Mouse (Mus musculus) embryonic fibroblast, embryonic 13.5 days (primary cell): Measurements from ENCODE around the gene Rpl19. TPM values are rescaled to one million over a fixed set of nuclear protein-coding genes. Genes with fewer than 3 reads are reported as not detected.
A peak's percentile ranks its signal among the peaks of the same experiment; 100 is the strongest.

Source experiments
- H3K27ac ChIP-seq: 2 replicates; pipeline ENCODE4 v1.5.1; 2012; ENCODE audit warnings: low read length, control low read depth, inconsistent platforms; ENCODE audit not compliant: insufficient read depth
- H3K4me1 ChIP-seq: 2 replicates; pipeline ENCODE4 v1.6.1; 2011; ENCODE audit warnings: low read length; ENCODE audit not compliant: control insufficient read depth, insufficient read depth
- H3K4me3 ChIP-seq: 2 replicates; pipeline ENCODE4 v1.5.1; 2011; ENCODE audit warnings: mild to moderate bottlenecking, control low read depth, low read length; ENCODE audit not compliant: insufficient read depth
- CTCF ChIP-seq: IDR thresholded peaks from 2 replicates; pipeline ENCODE4 v1.5.1; 2011; ENCODE audit warnings: mild to moderate bottlenecking, control low read depth, low read length, moderate library complexity, borderline replicate concordance; ENCODE audit not compliant: insufficient read depth
- POLR2A ChIP-seq: IDR thresholded peaks from 2 replicates; pipeline ENCODE4 v1.6.1; 2011; ENCODE audit warnings: low read depth, mild to moderate bottlenecking, control low read depth, low read length, moderate library complexity
- polyA plus RNA-seq: library from polyadenylated mRNA; stranded (reverse); fragments of >200 nt; gene quantifications from 2 replicates; pipeline ENCODE4 v1.2.4, GENCODE M21; 2011; ENCODE audit warnings: low read depth; ENCODE audit not compliant: missing spikeins, insufficient read length

The Rpl19 gene
- polyA plus RNA-seq, 1 experiment: 1,914 TPM

DNA sequence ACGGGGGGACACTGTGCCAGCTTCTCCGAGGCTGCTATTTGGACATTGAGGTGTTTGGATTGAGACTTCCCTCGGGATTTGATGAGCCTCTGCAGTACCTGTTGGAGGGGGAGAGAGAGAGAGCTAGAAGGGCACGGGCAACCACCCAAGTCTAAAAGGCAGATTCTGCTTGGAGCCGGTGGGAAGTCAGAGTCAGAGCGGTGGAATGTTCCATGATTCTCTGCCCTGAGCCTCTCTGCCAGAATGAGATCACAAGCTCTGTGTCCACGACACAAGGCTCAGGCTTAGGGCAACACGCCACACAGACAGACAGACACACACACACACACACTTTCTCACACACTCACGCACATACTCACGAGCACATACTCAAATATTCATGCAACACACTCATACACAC is 20.8 kb upstream of the Rpl19 start:
- peak overlapping the region; percentile 60 for H3K27ac ChIP-seq
- no peak overlapping the region for H3K4me3 ChIP-seq
- TF ChIP-seq POLR2A (no peak), CTCF (no peak)
- H3K4me1 ChIP-seq: peaks cover 3% of the 10 kb centered on the region; the same call in 1 of the 2 replicates

DNA sequence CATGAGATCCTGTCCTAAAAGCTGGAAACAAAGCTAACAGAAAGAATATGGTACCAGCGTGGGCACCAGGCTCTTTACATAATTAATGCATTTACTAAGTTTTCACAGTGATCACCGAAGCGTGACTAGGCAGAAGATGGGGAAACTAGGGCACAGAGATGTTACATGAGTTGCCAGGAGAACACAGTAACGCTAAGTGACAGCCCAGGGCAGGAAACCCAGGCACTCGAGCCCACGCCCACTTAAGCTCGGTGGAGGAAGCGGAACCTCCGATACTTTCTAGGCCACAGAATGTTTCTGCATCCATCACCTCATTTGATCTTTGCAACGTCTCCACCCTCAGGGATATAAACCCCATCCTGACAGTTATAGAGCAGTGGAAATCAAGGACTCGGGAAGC is 18.4 kb upstream of the Rpl19 start:
- TF ChIP-seq CTCF (no peak), POLR2A (no peak)
- no peak overlapping the region for H3K4me3 ChIP-seq
- no peak overlapping the region for H3K27ac ChIP-seq
- H3K4me1 ChIP-seq: peaks cover 3% of the 10 kb centered on the region; the same call in 1 of the 2 replicates

DNA sequence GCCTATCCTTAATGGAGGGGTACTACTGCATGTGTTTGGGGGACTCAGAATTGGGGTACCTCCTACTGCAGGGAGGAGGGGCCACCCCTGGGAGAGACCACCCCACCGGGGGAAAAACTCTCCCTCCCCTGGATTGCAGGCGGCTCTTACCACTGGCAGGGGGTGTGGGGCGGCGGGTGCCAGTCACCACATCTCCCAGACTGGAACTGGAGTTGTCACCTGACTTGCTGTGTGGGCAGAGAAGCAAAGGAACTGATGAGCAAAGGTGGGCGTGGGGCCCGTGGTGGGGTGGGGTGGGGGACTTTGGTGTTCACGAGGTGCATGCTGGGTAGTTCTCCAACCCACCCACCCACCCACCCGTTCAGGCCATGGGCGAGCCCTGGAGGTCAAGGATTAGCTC is 14.8 kb upstream of the Rpl19 start:
- H3K4me3 ChIP-seq: no peak overlapping the region
- no peaks in the 10 kb centered on the region for H3K4me1 ChIP-seq
- TF ChIP-seq CTCF: no peak
- H3K27ac ChIP-seq: no peak overlapping the region

DNA sequence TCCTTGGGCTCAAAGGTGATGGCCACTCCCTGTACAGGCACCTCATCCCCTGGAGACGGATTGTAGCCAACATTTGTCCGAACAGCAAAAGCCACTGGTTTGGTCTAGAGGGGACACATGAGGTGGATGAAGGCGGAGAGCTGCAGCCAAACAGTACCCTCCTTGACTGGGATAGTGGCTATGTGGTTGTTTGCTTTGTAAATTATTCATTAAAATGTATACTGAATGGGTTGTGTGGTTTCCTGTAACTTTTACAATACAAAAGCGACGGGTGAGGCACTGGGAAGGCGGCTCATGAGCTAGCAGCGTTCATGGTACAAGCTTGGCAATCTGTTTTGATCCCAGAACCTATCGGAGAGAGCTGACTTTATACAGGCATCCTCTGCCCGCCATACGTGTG is 13.7 kb upstream of the Rpl19 start:
- Histone ChIP-seq H3K27ac (no peak overlapping the region), H3K4me1 (no peaks in the 10 kb centered on the region), H3K4me3 (no peak overlapping the region)
- TF ChIP-seq CTCF (no peak), POLR2A (no peak)

DNA sequence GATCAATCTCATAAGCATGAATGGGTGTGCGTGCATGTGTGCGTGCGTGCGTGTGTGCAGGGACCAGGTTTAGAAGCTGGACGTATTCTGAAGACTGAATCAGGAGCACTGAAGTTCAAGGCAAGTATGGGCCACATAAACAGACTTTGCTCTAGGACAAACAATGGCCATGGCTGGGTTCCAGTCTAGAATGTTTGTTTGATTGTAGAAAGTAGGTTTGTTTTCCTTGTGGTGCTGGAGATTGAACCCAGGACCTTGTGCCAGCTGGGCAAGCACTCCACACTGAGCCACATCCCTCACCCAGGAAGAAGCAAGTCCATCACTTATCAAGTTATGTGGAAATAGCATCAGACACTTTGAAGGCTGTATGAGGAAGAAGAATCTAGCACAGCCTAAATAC is 10.3 kb upstream of the Rpl19 start:
- no peak overlapping the region for H3K27ac ChIP-seq
- H3K4me3 ChIP-seq: no peak overlapping the region
- TF ChIP-seq POLR2A (no peak), CTCF (no peak)
- H3K4me1 ChIP-seq: 0 out of 2 replicates have a peak, but pooled peaks cover 2% of the 10 kb centered on the region

DNA sequence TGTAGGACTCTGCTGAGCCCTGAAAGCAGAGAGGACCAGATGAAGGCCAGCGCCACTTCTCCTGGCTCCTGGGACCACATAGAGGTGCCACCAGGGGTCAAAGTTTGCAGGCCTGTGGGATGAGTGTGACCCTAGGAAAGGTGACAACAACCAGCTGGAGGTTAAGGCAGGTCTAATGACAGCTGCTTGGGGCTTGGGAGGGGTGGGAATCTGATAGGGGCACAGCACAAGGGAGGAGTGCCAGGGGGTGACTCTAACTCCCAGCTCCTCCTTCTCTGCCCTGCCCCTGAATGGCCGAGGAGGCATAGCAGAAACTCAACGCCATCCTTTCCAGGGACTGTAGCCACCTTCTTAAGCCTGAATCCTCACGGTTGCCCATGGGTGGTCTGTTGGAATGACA is 9.7 kb upstream of the Rpl19 start:
- 0 out of 2 replicates have a peak, but pooled peaks cover 2% of the 10 kb centered on the region for H3K4me1 ChIP-seq
- TF ChIP-seq CTCF (no peak), POLR2A (no peak)
- no peak overlapping the region for H3K27ac ChIP-seq
- no peak overlapping the region for H3K4me3 ChIP-seq

DNA sequence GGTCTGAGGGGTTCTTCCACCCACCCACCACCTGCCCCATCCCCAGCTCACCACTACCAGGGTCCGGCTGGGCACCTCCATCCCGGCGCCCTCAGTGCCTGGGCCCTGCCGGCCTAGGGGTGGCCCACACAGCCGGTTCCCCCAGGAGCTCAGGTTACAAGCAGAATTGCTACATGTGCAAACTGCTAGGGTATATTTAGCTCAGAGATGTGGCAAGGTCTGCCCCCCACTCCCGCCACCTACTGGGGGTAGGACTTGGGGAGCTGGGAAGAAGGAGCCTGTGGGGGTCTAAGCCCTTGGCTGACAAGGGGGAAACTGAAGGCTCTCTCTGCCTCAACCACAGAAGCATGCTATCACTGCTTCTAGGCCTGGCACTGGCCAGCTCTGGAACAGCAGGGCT is 8.3 kb upstream of the Rpl19 start:
- Histone ChIP-seq H3K27ac (no peak overlapping the region), H3K4me3 (no peak overlapping the region), H3K4me1 (0 out of 2 replicates have a peak, but pooled peaks cover 2% of the 10 kb centered on the region)
- no peak for TF ChIP-seq CTCF
- no peak for TF ChIP-seq POLR2A

DNA sequence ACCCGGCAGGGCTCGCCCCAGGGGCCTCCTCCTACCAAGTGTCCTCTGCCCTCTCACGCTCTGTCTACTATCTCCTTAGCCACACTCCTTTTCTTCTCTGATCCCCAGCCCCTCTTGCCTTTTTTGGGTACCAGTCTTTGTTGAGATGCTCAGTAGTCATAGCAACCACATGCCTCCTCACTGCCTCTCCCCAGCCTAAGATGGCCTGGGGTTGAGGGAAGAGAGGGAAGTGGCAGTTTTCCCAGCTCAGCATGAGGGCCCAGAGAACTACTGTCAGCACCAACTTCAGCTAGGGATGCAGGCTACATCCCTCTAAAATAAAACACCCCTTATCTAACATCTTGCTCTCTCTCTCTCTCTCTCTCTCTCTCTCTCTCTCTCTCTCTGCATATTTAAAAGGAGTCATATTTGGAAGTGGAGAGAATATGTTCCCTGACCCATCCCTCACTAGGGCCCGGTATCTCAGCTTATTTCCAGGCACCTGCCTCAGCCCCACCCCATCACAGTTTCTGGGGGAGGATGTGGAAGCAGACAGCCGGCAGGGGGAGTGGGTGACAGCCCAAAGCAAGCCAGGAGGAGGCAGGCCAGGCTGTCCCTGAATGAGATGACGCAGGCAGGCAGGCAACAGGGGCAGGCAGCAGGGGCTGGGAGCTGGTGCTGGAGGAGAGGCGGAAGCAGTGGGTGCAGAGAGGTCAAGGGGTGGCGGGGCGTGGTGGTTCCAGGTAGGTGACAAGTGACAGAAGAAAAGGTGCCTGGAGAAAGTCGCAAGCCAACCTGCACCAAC is 7.5 kb upstream of the Rpl19 start:
- TF ChIP-seq CTCF (peak; percentile 53; the same call in 1 of the 2 replicates), POLR2A (no peak)
- H3K27ac ChIP-seq: no peak overlapping the region
- H3K4me1 ChIP-seq: 0 out of 2 replicates have a peak, but pooled peaks cover 2% of the 10 kb centered on the region
- H3K4me3 ChIP-seq: no peak overlapping the region

DNA sequence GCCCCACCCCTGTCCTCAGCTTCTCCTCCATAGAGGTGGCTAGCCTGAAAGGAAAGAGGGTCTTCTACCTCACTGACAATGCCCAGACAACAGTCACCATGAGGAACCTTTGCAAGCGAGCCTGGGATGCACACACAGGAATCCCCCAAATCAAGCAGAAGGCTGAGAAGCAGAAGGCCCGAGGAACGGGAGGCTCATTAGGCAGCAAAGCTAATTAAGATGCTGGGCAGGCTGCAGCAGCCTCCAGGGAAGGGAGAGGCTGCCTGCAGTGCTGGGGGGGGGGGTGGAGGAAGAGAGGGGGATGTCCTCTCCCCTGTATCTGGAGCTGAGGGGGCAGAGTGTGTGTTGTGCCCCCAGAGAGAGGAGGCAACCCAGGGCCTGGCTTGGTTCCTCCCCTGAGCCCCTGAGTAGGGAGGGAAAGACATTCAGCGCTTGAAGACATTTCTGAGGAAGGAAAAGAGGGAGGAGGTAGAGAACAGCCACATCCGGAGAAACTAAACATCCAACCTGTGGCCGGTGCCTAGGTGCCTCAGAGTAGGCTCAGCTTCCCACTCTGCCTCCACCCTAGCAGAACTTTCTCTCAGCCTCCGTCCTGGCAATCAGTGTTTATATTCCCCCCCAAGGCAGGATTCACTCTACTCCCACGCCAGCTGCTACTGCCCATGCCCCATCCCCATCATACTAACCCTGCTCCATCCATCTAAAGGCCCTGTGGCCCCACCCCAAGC is 6.5 kb upstream of the Rpl19 start:
- Histone ChIP-seq H3K4me1 (0 out of 2 replicates have a peak, but pooled peaks cover 2% of the 10 kb centered on the region), H3K27ac (no peak overlapping the region), H3K4me3 (no peak overlapping the region)
- TF ChIP-seq CTCF (no peak), POLR2A (no peak)

DNA sequence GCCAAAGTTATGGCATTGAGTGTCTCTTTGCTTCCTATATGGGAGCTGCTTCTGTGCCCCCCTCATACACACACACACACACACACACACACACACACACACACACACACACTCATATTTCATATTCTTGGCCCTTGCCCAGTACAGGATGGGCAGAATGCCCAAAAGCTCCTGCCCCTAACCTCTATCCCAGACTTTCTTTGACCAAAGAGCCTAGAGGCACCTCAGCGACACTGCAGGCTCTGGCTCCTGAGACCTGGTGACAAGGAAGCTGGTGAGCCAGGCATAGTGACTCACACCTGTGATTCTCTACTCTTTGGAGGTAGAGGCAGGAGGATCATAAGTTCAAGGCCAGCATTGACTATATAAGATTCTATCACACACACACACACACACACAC is 5.8 kb upstream of the Rpl19 start:
- Histone ChIP-seq H3K4me3 (no peak overlapping the region), H3K4me1 (0 out of 2 replicates have a peak, but pooled peaks cover 2% of the 10 kb centered on the region), H3K27ac (no peak overlapping the region)
- no peak for TF ChIP-seq POLR2A
- no peak for TF ChIP-seq CTCF
